Mouse (Mus musculus): ENCODE data around the gene Dnajb11. TPM values are rescaled to one million over a fixed set of nuclear protein-coding genes. Genes with fewer than 3 reads are reported as not detected.

Dnajb11 gene
- total RNA-seq (2014; fragmentation: Nextera tagmentation) = 42.4 and 44.4 TPM in 2 replicates
- total RNA-seq (2017) = 103 and 121 TPM in 2 replicates
- 24.4 and 25.1 TPM in 2 replicates for polyA plus RNA-seq (2012)

DNA sequence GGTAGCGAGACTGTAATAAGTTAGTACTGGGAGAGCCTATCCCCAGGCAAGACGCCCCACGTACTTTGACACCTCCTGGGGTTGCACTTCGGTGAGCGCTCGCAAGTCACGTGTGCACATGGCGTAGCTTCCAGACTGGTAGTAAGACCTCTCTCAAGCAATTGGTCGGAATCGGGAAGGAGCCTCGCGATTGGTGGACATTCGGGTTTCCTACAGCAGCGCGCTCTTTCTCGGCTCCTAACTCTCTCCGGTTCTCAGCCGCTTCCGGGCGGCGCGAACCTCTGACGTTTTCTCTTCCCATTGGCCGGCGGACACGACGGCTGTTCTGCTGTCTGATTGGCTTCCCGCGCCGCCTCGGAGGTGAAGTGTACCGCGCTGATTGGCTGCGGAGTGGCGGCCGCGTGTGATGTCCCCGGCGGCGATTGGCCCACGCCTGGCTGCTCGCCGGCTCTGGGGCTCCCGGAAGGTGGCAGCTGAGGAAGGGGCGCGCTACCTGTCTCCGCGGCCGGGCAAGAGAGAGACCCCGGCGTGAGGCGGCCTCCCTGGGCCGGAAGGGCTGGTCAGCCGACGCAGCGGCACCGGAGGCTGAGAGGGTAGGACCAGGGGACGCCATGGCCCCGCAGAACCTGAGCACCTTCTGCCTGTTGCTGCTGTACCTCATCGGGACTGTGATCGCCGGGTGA is at the start of gene Dnajb11, which contains the start of gene Tbccd1:
Gene Dnajb11 (plus strand): TSS at position 415 of the 683 bp plus-strand sequence.
Gene Tbccd1 (minus strand): TSS at position 239 of the 683 bp plus-strand sequence.
- H3K27me3 ChIP-seq (ENCODE audit: insufficient read depth, low read length) = no peaks in the 10 kb centered on the region
- H3K4me3 ChIP-seq (ENCODE audit: low read depth, low read length) = peak within 1 kb of the TSS; percentile 100
- peak; percentile 98 for DNase-seq (ENCODE audit: low spot score)
- H3K9me3 ChIP-seq (replicated peaks) = no peaks in the 10 kb centered on the region
- peaks cover 29% of the 10 kb centered on the region for H3K4me1 ChIP-seq (ENCODE audit: insufficient read depth, low read depth, low read length)
- ATAC-seq (ENCODE audit: extremely low read depth, insufficient number of reproducible peaks, low FRiP score, poor library complexity, severe bottlenecking) = peak; percentile 91
- peaks cover 53% of the 10 kb centered on the region for H3K36me3 ChIP-seq (replicated peaks)
- TF ChIP-seq CTCF (IDR thresholded peaks at IDR 0.05; ENCODE audit: low read depth, low read length) (no peak), TAL1 (conservative IDR thresholded peaks at IDR 0.05; ENCODE audit: low read depth, low read length) (no peak), GATA1 (IDR thresholded peaks at IDR 0.05; ENCODE audit: borderline replicate concordance, low read length) (no peak), POLR2AphosphoS5 (IDR thresholded peaks at IDR 0.05; ENCODE audit: insufficient replicate concordance, low read depth, low read length) (no peak), GATA2 (IDR thresholded peaks at IDR 0.05; ENCODE audit: borderline replicate concordance, low read depth, low read length) (no peak)

GRCm38 (mm10) chr16:22811477-22811876 is 46.2 kb upstream of the Dnajb11 start, which contains the start of gene Crygs:
TSS of gene Crygs (minus strand) at chr16:22811577.
- ATAC-seq (ENCODE audit: extremely low read depth, insufficient number of reproducible peaks, low FRiP score, poor library complexity, severe bottlenecking) (no peak), DNase-seq (ENCODE audit: low spot score) (no peak)
- H3K4me1 ChIP-seq (ENCODE audit: insufficient read depth, low read depth, low read length) = peaks cover 4% of the 10 kb centered on the region; the same call in 1 of the 2 replicates
- H3K36me3 ChIP-seq (replicated peaks) = peaks cover 28% of the 10 kb centered on the region
- H3K4me3 ChIP-seq (ENCODE audit: low read depth, low read length) = no peak within 1 kb of the TSS
- H3K9me3 ChIP-seq (replicated peaks) = no peaks in the 10 kb centered on the region
- no peak for TF ChIP-seq TAL1 (conservative IDR thresholded peaks at IDR 0.05; ENCODE audit: low read depth, low read length)
- no peak for TF ChIP-seq CTCF (IDR thresholded peaks at IDR 0.05; ENCODE audit: low read depth, low read length)
- TF ChIP-seq POLR2AphosphoS5 (IDR thresholded peaks at IDR 0.05; ENCODE audit: insufficient replicate concordance, low read depth, low read length) = no peak
- no peak for TF ChIP-seq GATA1 (IDR thresholded peaks at IDR 0.05; ENCODE audit: borderline replicate concordance, low read length)
- TF ChIP-seq GATA2 (IDR thresholded peaks at IDR 0.05; ENCODE audit: borderline replicate concordance, low read depth, low read length) = no peak
- peaks cover 5% of the 10 kb centered on the region for H3K27me3 ChIP-seq (ENCODE audit: insufficient read depth, low read length)

DNA sequence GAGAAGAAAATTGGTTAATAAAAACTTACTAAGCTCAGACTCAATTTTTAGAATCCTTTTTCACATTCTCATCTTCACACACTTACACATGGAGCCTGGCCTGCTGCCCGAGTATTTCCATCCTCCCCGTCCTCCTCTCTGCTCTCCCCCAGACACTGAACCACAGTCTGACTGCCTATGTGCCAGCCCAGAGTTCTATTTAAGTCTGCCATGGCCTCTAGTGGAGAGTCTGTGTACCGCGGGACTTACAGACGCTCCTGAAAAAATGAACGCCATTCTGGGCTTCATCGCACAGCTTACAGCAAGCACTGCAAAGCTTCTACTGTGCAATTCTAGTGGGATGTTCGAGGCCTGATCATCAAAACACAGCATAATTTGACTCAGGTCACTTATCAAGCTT is 36.9 kb upstream of the Dnajb11 start:
- no peak for ATAC-seq (ENCODE audit: extremely low read depth, insufficient number of reproducible peaks, low FRiP score, poor library complexity, severe bottlenecking)
- H3K27me3 ChIP-seq (ENCODE audit: insufficient read depth, low read length) = no peaks in the 10 kb centered on the region
- H3K4me3 ChIP-seq (ENCODE audit: low read depth, low read length) = no peak overlapping the region
- H3K4me1 ChIP-seq (ENCODE audit: insufficient read depth, low read depth, low read length) = no peaks in the 10 kb centered on the region
- no peak for DNase-seq (ENCODE audit: low spot score)
- TF ChIP-seq GATA1 (IDR thresholded peaks at IDR 0.05; ENCODE audit: borderline replicate concordance, low read length) = no peak
- TF ChIP-seq CTCF (IDR thresholded peaks at IDR 0.05; ENCODE audit: low read depth, low read length) = no peak
- no peak for TF ChIP-seq GATA2 (IDR thresholded peaks at IDR 0.05; ENCODE audit: borderline replicate concordance, low read depth, low read length)
- TF ChIP-seq POLR2AphosphoS5 (IDR thresholded peaks at IDR 0.05; ENCODE audit: insufficient replicate concordance, low read depth, low read length) = no peak
- TF ChIP-seq TAL1 (conservative IDR thresholded peaks at IDR 0.05; ENCODE audit: low read depth, low read length) = no peak
- H3K9me3 ChIP-seq (replicated peaks) = no peaks in the 10 kb centered on the region
- peaks cover 74% of the 10 kb centered on the region for H3K36me3 ChIP-seq (replicated peaks)

DNA sequence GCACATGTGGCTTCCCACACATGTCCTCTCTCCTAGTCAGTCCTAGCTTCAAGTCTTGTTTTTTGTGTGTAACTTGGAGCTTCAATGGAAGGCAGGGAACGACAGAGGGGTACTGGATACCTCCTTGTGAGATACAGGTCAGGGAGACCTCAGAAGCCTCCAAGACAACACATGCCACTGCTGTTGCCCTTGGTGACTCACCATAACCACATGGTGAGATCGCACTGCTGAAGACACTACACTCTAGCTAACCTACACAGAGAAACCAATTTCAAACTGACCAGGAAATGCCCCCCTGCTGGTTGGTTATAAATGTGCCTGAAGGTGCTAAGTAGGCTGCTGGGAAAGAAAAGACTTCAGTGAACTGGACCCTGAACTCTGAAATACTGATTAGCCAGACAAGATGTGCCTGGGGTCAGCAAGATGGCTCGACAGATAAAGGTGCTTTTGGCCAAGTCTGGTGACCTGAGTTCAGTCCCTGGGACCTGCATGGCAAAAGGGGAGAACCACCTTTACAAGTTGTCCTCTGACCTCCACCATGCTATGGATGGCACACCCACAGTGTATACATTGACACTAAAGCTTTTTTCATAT is 24.6 kb upstream of the Dnajb11 start:
- ATAC-seq (ENCODE audit: extremely low read depth, insufficient number of reproducible peaks, low FRiP score, poor library complexity, severe bottlenecking) = no peak
- H3K36me3 ChIP-seq (replicated peaks) = peaks cover 77% of the 10 kb centered on the region
- H3K9me3 ChIP-seq (replicated peaks) = no peaks in the 10 kb centered on the region
- no peaks in the 10 kb centered on the region for H3K4me1 ChIP-seq (ENCODE audit: insufficient read depth, low read depth, low read length)
- H3K4me3 ChIP-seq (ENCODE audit: low read depth, low read length) = no peak overlapping the region
- DNase-seq (ENCODE audit: low spot score) = no peak
- TF ChIP-seq GATA1 (IDR thresholded peaks at IDR 0.05; ENCODE audit: borderline replicate concordance, low read length) (no peak), GATA2 (IDR thresholded peaks at IDR 0.05; ENCODE audit: borderline replicate concordance, low read depth, low read length) (no peak), POLR2AphosphoS5 (IDR thresholded peaks at IDR 0.05; ENCODE audit: insufficient replicate concordance, low read depth, low read length) (no peak), CTCF (IDR thresholded peaks at IDR 0.05; ENCODE audit: low read depth, low read length) (no peak), TAL1 (conservative IDR thresholded peaks at IDR 0.05; ENCODE audit: low read depth, low read length) (no peak)
- H3K27me3 ChIP-seq (ENCODE audit: insufficient read depth, low read length) = no peaks in the 10 kb centered on the region

DNA sequence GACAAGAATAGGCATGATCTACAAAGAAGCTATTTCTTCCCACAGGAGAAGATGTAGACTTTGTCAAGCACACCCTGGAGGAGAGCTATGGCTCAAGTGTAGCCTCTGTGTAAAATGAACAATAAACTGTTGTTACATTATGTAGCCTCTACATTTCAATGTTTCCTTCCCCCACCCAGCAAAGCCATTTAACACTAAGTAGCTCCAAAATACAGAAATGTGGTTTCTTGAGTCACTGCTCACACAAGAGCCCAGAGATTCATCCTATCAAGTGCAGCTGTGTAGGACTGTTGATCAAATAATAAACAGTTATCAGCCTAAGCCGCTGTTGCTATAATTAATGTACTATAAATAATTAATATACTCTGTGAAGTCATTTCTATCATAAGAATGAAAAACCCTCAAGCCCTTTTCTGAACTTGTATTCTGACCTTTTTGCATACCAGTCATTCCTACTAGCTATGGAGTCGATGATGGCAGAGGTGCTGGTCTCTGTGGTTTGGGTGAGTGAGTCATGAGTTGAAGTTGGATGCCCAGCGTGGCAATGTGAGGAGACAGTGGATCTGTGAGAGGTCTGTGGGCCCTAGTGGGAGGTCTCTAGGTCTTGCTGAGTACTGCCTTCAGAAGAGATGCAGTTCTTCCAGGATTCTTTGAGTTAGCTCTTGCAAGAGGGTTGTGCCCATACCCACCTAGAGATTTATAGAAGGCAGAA is 18.3 kb upstream of the Dnajb11 start:
- Histone ChIP-seq H3K4me3 (ENCODE audit: low read depth, low read length) (no peak overlapping the region), H3K27me3 (ENCODE audit: insufficient read depth, low read length) (no peaks in the 10 kb centered on the region), H3K4me1 (ENCODE audit: insufficient read depth, low read depth, low read length) (peaks cover 9% of the 10 kb centered on the region), H3K9me3 (replicated peaks) (no peaks in the 10 kb centered on the region), H3K36me3 (replicated peaks) (peaks cover 88% of the 10 kb centered on the region)
- TF ChIP-seq TAL1 (conservative IDR thresholded peaks at IDR 0.05; ENCODE audit: low read depth, low read length) = no peak
- TF ChIP-seq CTCF (IDR thresholded peaks at IDR 0.05; ENCODE audit: low read depth, low read length) = no peak
- TF ChIP-seq GATA1 (IDR thresholded peaks at IDR 0.05; ENCODE audit: borderline replicate concordance, low read length) = no peak
- TF ChIP-seq GATA2 (IDR thresholded peaks at IDR 0.05; ENCODE audit: borderline replicate concordance, low read depth, low read length) = no peak
- no peak for TF ChIP-seq POLR2AphosphoS5 (IDR thresholded peaks at IDR 0.05; ENCODE audit: insufficient replicate concordance, low read depth, low read length)
- ATAC-seq (ENCODE audit: extremely low read depth, insufficient number of reproducible peaks, low FRiP score, poor library complexity, severe bottlenecking) (no peak), DNase-seq (ENCODE audit: low spot score) (no peak)

Data from G1E (cell line).